Mouse (Mus musculus): Measurements from ENCODE around the gene Prex1. TPM values are rescaled to one million over a fixed set of nuclear protein-coding genes. Genes with fewer than 3 reads are reported as not detected.

Gene Prex1
- polyA plus RNA-seq, 1 experiment from 2014 or later = 22.0 TPM

DNA sequence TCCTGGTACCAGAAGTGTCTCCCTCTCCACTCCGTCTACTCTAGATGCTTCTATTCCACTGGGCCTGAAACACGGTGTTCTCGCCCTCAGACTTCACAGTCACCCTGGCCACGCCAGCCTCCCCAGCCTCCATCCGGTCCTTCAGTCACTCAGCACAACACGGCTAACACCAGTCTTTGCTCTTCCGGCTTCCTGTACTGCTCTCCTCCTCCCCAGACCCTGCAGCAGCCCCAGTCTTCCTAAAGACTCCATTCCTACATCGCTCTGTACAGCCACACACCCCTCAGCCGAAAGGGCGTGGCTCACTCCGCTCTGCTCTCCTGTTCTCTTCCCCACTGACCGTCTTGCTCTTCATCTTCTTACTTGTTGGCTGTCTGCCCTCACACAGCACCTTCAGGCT, 39.7 kb downstream of the Prex1 start:
- no peak overlapping the region for H3K9ac ChIP-seq (ENCODE audit: low read depth, low read length)
- H3K36me3 ChIP-seq (ENCODE audit: control insufficient read depth, insufficient read depth, low read length) = no peaks in the 10 kb centered on the region
- H3K27ac ChIP-seq (ENCODE audit: low read length) = no peak overlapping the region
- peaks cover 21% of the 10 kb centered on the region for H3K4me1 ChIP-seq (ENCODE audit: control insufficient read depth, insufficient read depth, low read length)
- H3K9me3 ChIP-seq (replicated peaks; ENCODE audit: control insufficient read depth, low read length, poor library complexity, severe bottlenecking) = no peaks in the 10 kb centered on the region
- ATAC-seq = no peak
- no peaks in the 10 kb centered on the region for H3K27me3 ChIP-seq (ENCODE audit: control insufficient read depth, insufficient read depth, low read depth, low read length)
- no peak overlapping the region for H3K4me3 ChIP-seq (ENCODE audit: low read depth, low read length)
- WGBS = 86% methylated on average over 12 of the region's 12 CpGs
- no peak overlapping the region for H3K4me2 ChIP-seq (ENCODE audit: low read length)

DNA sequence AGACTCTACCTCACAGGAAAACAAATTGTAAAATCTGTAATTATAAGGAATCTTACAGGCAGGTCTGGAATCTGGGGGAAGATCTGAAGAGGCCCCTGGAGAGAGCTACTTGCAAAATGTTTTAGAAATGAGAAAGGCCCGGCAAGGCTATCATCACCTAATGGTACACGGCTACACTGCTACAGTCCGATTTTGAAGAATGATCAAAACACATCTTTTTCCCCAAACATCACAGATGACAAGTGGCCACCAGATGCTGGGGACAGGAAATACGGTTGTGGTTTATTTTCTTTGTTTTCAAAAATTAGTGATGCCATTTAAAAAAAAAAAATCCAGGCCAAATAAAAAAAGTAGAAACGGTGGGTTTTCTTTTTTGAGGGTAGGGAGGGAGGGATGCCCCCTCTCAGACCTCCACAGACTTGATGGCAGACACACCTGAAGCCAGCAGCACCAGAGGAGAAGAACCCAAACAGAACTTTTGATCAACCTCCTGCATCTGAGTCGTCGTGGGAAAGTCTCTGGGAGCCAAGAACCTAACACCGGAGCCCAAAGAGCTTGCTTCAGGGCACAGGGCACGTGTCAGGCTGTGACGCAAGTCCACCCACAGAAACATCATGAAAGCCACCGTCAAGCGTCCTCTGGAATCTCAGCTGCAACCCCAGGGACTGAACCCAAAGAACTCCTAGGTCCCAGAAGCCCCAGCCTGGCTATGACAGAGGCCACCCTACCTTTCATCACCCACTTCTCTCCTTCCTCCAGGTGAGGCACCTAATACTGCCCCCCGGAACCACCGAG, 41.3 kb downstream of the Prex1 start:
- Histone ChIP-seq H3K36me3 (ENCODE audit: control insufficient read depth, insufficient read depth, low read length) (no peaks in the 10 kb centered on the region), H3K9ac (ENCODE audit: low read depth, low read length) (no peak overlapping the region), H3K9me3 (replicated peaks; ENCODE audit: control insufficient read depth, low read length, poor library complexity, severe bottlenecking) (no peaks in the 10 kb centered on the region), H3K4me2 (ENCODE audit: low read length) (no peak overlapping the region), H3K27ac (ENCODE audit: low read length) (peak overlapping the region; percentile 30; the same call in 1 of the 2 replicates), H3K4me1 (ENCODE audit: control insufficient read depth, insufficient read depth, low read length) (peaks cover 28% of the 10 kb centered on the region), H3K4me3 (ENCODE audit: low read depth, low read length) (no peak overlapping the region), H3K27me3 (ENCODE audit: control insufficient read depth, insufficient read depth, low read depth, low read length) (no peaks in the 10 kb centered on the region)
- ATAC-seq = no peak
- 78% methylated on average over 14 of the region's 14 CpGs for WGBS

DNA sequence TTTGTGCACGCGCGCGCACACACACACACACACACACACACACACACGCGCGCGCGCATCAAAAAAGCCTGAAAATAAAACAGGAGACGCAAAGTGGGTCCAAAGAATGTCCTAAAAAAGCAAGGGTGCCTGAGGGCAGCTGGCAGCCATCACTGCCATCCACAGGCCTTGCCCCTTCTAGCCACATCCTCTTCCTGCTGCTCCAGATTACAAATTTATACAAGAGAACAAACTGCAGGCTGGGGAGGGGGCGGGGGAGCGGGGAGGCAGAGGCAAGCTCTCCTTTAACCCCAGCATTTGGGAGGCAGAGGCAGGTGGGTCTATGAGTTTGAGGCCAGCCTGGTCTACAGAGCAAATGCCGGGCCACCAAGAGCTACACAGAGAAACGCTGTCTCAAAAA, 42.0 kb downstream of the Prex1 start:
- peak overlapping the region; percentile 30; the same call in 1 of the 2 replicates for H3K27ac ChIP-seq (ENCODE audit: low read length)
- 85% methylated on average over 14 of the region's 14 CpGs for whole genome bisulfite sequencing
- peaks cover 27% of the 10 kb centered on the region for H3K4me1 ChIP-seq (ENCODE audit: control insufficient read depth, insufficient read depth, low read length)

DNA sequence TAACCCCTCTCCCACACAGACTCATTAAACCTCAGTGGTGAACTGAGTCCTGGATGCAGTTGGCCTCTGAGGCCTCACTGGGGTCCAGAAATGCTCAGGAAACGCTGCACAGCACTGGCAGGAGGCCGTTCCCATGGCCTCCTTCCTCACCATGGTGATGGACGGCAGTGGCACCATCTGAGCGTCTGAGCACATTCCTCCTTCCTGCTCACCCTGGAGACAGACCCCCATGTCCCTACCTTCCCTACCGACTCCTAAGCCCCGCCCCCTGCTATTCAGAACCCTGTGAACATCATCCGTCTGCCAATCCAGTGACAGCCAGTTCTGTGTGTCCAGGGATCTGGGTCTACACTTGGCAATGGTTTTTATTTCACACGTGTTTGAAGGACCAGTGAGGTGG, 42.6 kb downstream of the Prex1 start:
- H3K4me2 ChIP-seq (ENCODE audit: low read length) = no peak overlapping the region
- WGBS = 11% methylated on average over 8 of the region's 8 CpGs
- peak; percentile 49 for ATAC-seq
- H3K36me3 ChIP-seq (ENCODE audit: control insufficient read depth, insufficient read depth, low read length) = no peaks in the 10 kb centered on the region
- H3K4me1 ChIP-seq (ENCODE audit: control insufficient read depth, insufficient read depth, low read length) = peaks cover 22% of the 10 kb centered on the region
- H3K27me3 ChIP-seq (ENCODE audit: control insufficient read depth, insufficient read depth, low read depth, low read length) = no peaks in the 10 kb centered on the region
- H3K9ac ChIP-seq (ENCODE audit: low read depth, low read length) = no peak overlapping the region
- H3K27ac ChIP-seq (ENCODE audit: low read length) = no peak overlapping the region
- H3K4me3 ChIP-seq (ENCODE audit: low read depth, low read length) = no peak overlapping the region
- H3K9me3 ChIP-seq (replicated peaks; ENCODE audit: control insufficient read depth, low read length, poor library complexity, severe bottlenecking) = no peaks in the 10 kb centered on the region

More for the DNA sequence above, 42.0 kb downstream of the Prex1 start:
- H3K4me2 ChIP-seq (ENCODE audit: low read length) = no peak overlapping the region
- no peak overlapping the region for H3K9ac ChIP-seq (ENCODE audit: low read depth, low read length)
- no peak for ATAC-seq
- H3K27me3 ChIP-seq (ENCODE audit: control insufficient read depth, insufficient read depth, low read depth, low read length) = no peaks in the 10 kb centered on the region
- no peaks in the 10 kb centered on the region for H3K9me3 ChIP-seq (replicated peaks; ENCODE audit: control insufficient read depth, low read length, poor library complexity, severe bottlenecking)
- H3K4me3 ChIP-seq (ENCODE audit: low read depth, low read length) = no peak overlapping the region
- H3K36me3 ChIP-seq (ENCODE audit: control insufficient read depth, insufficient read depth, low read length) = no peaks in the 10 kb centered on the region

DNA sequence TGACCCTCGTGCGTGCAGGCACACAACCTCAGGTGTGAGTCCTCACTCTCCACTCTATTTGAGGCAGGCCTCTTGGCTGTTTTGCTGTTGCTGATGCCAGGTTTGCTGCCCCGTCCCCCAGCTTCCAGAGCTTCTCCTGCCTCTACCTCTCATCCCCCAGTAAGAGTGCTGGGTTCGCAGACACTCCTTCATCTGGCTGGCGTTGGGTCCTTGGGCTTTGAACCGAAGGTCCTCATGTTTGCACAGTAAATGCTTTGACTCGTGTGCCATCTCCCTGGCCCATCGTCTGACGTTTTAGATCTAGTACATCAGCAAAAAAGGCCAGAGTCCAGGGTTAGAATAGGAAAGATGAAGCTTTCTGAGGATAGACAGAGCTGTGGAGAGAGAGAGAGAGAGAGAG, 43.7 kb downstream of the Prex1 start:
- H3K4me1 ChIP-seq (ENCODE audit: control insufficient read depth, insufficient read depth, low read length) = peaks cover 16% of the 10 kb centered on the region
- no peaks in the 10 kb centered on the region for H3K27me3 ChIP-seq (ENCODE audit: control insufficient read depth, insufficient read depth, low read depth, low read length)
- no peak overlapping the region for H3K4me2 ChIP-seq (ENCODE audit: low read length)
- no peaks in the 10 kb centered on the region for H3K36me3 ChIP-seq (ENCODE audit: control insufficient read depth, insufficient read depth, low read length)
- 82% methylated on average over 9 of the region's 9 CpGs for WGBS
- no peak overlapping the region for H3K27ac ChIP-seq (ENCODE audit: low read length)
- no peaks in the 10 kb centered on the region for H3K9me3 ChIP-seq (replicated peaks; ENCODE audit: control insufficient read depth, low read length, poor library complexity, severe bottlenecking)
- no peak overlapping the region for H3K9ac ChIP-seq (ENCODE audit: low read depth, low read length)
- H3K4me3 ChIP-seq (ENCODE audit: low read depth, low read length) = no peak overlapping the region
- ATAC-seq = no peak

DNA sequence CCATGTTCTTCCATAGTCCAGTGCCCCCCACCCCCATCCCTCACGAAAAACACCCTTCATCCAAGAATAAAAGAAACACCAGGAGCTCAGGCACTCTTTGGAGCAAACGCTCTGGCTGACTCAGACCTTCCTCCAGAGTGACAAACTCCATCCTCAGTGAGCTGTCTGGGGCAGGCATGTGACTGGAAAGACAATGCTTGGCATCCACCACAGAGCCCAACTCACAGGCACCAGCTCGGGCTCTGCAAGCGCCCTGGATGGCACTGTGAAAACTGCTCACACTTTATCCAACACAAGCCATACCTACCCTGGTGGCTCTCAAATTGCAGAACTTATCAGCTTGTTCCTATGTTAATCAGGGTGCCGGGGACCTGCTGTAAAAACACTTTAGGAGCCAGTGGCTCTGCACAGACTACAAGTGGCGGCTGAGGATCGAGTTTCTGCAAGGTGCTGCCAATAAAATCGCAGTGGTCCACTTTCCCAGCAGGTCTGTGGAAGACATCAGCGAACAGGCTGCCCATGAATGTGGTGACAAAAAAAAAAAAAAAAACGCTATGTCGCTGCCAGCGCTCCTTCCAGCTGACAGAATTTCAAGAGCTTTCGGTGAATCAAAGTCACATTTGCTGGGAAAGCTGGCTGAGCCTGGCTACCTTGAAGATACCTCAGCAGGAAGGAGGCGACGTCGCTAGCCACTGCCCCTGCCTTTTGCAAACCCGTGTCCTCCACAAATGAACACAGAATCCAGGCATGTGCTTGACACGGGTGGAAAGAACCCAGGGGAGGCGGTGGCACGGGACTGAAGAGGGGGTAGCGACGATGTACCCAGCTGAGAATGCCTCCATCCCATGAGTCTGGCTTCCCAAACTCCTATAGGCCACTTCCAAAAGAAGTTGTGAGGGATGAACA, 45.6 kb downstream of the Prex1 start:
- 20% methylated on average over 22 of the region's 22 CpGs for WGBS
- H3K4me3 ChIP-seq (ENCODE audit: low read depth, low read length) = no peak overlapping the region
- no peaks in the 10 kb centered on the region for H3K9me3 ChIP-seq (replicated peaks; ENCODE audit: control insufficient read depth, low read length, poor library complexity, severe bottlenecking)
- no peak overlapping the region; the same call in 1 of the 2 replicates for H3K9ac ChIP-seq (ENCODE audit: low read depth, low read length)
- no peaks in the 10 kb centered on the region for H3K27me3 ChIP-seq (ENCODE audit: control insufficient read depth, insufficient read depth, low read depth, low read length)
- peak overlapping the region; percentile 71 for H3K27ac ChIP-seq (ENCODE audit: low read length)
- ATAC-seq = 0 out of 2 replicates have a peak, but pooled peaks have one; percentile 34
- H3K4me1 ChIP-seq (ENCODE audit: control insufficient read depth, insufficient read depth, low read length) = peaks cover 21% of the 10 kb centered on the region
- H3K36me3 ChIP-seq (ENCODE audit: control insufficient read depth, insufficient read depth, low read length) = no peaks in the 10 kb centered on the region
- H3K4me2 ChIP-seq (ENCODE audit: low read length) = peak overlapping the region; percentile 0; the same call in 1 of the 2 replicates

DNA sequence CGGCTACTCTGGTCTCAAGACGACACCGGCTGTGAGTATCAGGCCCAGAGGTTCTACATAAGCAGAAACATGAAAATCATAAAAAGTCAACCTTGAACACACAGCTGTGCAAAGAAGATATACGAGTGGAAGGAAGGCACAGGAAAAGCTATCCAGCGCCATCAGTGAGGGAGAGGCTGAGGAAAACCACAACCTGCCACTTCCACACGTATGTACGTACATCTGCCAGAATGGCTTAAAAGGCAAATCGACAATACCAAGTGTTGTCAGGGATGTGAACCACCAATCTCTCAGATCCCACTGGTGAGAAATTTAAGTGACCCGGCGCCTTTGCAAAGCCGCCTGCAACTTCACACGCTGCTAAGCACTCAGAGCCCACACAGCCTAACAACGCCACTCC, 47.5 kb downstream of the Prex1 start:
- Histone ChIP-seq H3K9ac (ENCODE audit: low read depth, low read length) (no peak overlapping the region), H3K9me3 (replicated peaks; ENCODE audit: control insufficient read depth, low read length, poor library complexity, severe bottlenecking) (no peaks in the 10 kb centered on the region), H3K4me3 (ENCODE audit: low read depth, low read length) (no peak overlapping the region), H3K4me1 (ENCODE audit: control insufficient read depth, insufficient read depth, low read length) (peaks cover 30% of the 10 kb centered on the region), H3K27ac (ENCODE audit: low read length) (no peak overlapping the region), H3K27me3 (ENCODE audit: control insufficient read depth, insufficient read depth, low read depth, low read length) (no peaks in the 10 kb centered on the region), H3K36me3 (ENCODE audit: control insufficient read depth, insufficient read depth, low read length) (no peaks in the 10 kb centered on the region), H3K4me2 (ENCODE audit: low read length) (no peak overlapping the region)
- 88% methylated on average over 13 of the region's 13 CpGs for WGBS
- no peak for ATAC-seq

DNA sequence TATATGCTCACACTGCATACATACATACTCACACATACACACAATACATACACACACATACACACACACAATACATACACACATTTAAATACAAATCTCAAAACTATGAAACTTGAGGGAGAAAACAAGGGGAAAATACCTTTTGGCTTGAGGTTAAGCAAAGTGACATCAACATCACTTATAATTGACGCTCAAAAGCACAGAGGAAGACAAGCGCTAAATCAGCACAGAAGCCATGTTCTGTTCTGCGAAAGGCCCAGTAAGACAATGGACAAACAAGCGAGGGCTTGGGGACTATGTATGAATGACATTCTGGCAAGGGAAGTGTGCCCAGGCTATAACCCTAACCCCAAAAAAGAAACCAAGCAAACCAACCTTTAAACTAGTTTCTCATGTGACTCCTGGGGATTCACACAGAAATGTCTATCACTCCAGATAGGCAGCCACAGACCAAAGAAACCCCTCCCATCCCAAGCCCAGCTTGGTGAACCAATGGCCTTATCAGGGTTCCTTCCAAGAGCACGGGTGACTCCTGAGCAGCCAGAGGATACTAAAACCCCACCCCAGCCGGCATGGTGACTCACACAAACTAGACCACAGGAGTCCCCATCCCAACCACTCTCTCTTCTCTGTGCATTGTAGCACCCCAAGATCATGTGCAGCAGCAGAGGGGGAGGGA, 48.2 kb downstream of the Prex1 start:
- Histone ChIP-seq H3K4me3 (ENCODE audit: low read depth, low read length) (no peak overlapping the region), H3K9me3 (replicated peaks; ENCODE audit: control insufficient read depth, low read length, poor library complexity, severe bottlenecking) (no peaks in the 10 kb centered on the region), H3K36me3 (ENCODE audit: control insufficient read depth, insufficient read depth, low read length) (no peaks in the 10 kb centered on the region), H3K27ac (ENCODE audit: low read length) (no peak overlapping the region), H3K27me3 (ENCODE audit: control insufficient read depth, insufficient read depth, low read depth, low read length) (no peaks in the 10 kb centered on the region), H3K4me1 (ENCODE audit: control insufficient read depth, insufficient read depth, low read length) (peaks cover 30% of the 10 kb centered on the region), H3K4me2 (ENCODE audit: low read length) (no peak overlapping the region), H3K9ac (ENCODE audit: low read depth, low read length) (no peak overlapping the region)
- WGBS = 71% methylated on average over 6 of the region's 6 CpGs
- ATAC-seq = no peak

All from midbrain, embryonic 16.5 days (tissue).